Mouse (Mus musculus): Measurements from ENCODE around the gene Btbd35f30.
"Not testable (repeated sequence)": the region's sequence is repeated elsewhere in the genome, so short reads cannot be mapped to it uniquely, and the experiment has no call there.

DNA sequence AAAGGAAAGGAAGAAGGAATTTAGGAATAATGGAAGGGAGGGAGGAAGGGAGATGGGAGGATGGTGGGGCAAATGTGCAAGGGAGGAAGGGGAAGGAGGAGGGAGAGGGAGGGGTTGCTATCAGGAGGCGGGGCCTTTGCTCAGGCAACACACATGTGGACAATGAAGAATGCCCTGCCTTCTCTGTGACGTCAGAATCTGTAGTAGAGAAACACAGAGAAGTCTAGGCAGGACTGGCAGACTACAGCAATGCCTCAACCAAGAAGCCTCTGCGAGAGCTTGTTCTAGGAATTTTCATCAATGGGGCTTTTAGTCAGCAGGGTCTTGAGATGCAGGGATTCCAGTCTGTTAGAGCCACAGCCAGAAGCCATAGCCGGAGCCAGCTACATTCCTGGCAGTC lies at the start of gene Btbd35f30:
- not testable (repeated sequence) for TF ChIP-seq CTCF, EP300 (IDR thresholded peaks at IDR 0.05; ENCODE audit: low read depth)

Data from liver, embryonic 14.5 days (tissue).